Mouse (Mus musculus) T-cell, adult 2 months (primary cell): ENCODE results near the gene Gins1.

Source experiments
- DNase-seq: peaks from one replicate; pipeline ENCODE4 v3.0.0; 2022; ENCODE audit warnings: low spot score

Gene Gins1

DNA sequence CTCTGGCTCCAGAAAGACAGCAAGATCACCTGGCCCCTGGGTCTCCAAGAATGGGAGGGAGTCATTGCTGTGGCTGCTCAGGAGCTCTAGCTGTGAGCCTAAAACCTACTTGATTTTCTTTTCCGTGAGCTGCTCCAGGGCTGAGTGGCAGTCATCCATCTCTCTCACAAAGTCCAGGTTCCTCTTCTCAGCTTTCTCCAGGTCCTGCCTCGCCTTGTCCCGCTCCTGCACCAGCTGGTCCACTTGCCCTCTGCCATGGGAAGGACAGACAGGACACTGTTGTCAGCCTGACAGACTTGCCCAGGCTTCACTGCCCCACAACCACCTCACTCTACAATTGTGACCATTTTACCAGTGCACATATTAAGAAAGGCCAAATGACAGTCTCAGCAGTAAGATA is 58.0 kb downstream of the Gins1 start:
- DNase-seq: no peak

GRCm38 (mm10) chr2:150964641-150965040 is 59.4 kb downstream of the Gins1 start:
- DNase-seq: no peak

DNA sequence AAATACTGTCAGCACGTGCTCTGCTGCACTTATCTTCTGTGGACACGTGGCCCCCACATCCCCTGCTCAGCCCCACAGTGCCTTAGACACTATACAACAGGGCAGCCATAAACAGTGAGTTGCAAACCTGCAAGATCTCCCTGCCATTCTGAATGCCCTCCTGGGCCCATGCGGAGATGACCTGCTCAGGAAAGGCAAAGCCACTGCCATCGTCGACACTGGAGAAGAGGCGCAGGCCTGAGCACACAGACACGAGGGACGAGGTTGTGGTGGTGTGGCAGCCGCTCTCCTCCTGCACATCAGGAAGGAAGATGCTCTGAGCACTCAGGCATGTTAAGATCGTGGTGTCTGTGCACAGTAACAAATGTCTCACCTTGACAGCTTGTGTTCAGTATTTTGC is 60.8 kb downstream of the Gins1 start:
- DNase-seq: no peak

GRCm38 (mm10) chr2:150967491-150967890 is 62.3 kb downstream of the Gins1 start:
- DNase-seq: no peak

GRCm38 (mm10) chr2:150969231-150969630 is 64.0 kb downstream of the Gins1 start:
- DNase-seq: no peak

DNA sequence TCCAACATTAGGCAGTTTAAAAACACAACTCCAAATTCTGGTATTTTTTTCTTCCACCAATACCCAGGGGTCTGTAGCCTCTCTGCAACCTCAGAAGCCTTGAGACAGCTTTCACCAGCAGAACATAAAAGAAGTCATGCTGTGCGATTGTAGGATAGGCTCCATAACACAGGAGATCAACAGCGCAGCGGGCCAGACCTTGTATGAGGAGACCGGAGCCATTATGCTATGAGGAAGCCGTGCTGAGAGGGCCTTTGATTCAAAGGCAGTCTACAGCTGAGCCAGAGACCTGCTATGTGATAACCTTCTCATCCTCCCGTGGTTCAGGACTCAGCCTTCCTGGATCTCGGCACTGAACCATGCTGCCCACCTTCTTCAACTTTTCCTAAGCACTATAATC is 66.7 kb downstream of the Gins1 start:
- DNase-seq: no peak

- DNase-seq: no peak
Measured at GRCm38 (mm10) chr2:150972681-150973080, 67.5 kb downstream of the Gins1 start.

GRCm38 (mm10) chr2:150973401-150974115 is 68.4 kb downstream of the Gins1 start:
- no peak for DNase-seq

DNA sequence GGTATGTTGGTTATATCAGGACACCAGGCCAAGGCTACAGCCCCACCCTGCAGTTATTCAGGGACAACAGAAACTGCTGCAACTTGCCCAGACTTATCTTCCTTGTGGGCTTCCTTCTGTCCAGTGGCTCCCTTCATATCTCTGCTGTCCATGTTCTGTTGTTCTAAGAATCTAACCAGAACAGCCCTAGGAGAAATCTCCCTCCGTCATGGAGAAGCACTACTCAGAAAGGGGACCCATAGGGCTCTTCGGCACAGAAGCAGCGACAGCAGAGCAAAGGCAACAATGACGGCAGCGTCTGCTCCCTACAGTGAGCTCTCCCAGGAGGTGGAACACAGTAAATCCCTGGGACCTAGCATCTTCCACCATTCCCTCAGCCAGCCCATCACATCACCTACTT is 71.7 kb downstream of the Gins1 start:
- DNase-seq: no peak

DNA sequence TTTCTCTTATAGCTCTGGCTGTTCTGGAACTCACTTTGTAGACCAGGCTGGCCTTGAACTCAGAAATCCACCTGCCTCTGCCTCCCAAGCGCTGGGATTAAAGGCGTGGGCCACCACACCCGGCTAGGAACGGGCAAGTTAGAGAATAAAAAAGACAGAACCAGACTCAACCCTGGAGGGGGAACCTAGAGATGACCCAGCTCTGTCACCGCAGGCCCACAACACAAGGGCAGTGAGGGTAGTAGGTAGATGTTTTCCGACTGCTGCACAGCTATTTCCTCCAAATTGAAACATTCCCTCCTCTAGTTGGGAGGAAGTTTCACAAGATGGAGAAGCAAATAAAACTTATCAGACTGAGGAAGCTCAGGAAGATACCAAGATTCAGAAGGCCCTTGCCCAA is 72.5 kb downstream of the Gins1 start:
- DNase-seq: no peak

GRCm38 (mm10) chr2:150978791-150979190 is 73.6 kb downstream of the Gins1 start:
- no peak for DNase-seq

- no peak for DNase-seq
Measured at GRCm38 (mm10) chr2:150979861-150980620, 74.8 kb downstream of the Gins1 start.
